Mouse (Mus musculus) intestine, embryonic 14.5 days (tissue): ENCODE data around the gene Rmnd1. TPM values are rescaled to one million over a fixed set of nuclear protein-coding genes. Genes with fewer than 3 reads are reported as not detected.

Experiments
- ATAC-seq: fragments of 200-750 bp; cut with Nextera tagmentation; replicated peaks from 2 replicates; pipeline ENCODE4 v1.8.0; 2017; ENCODE audit warnings: low read depth, moderate number of reproducible peaks, moderate TSS enrichment, moderate library complexity; ENCODE audit not compliant: low FRiP score, low TSS enrichment
- DNase-seq: peaks from one replicate; pipeline ENCODE4 v3.0.0-alpha.2; 2018; ENCODE audit warnings: low spot score
- H3K27ac ChIP-seq: fragments of 300-500 bp; sonication (generic); 2 replicates; pipeline ENCODE4 v1.5.1; 2014; ENCODE audit warnings: low read depth, mild to moderate bottlenecking, control low read depth
- H3K27me3 ChIP-seq: fragments of 300-500 bp; sonication (generic); replicated peaks from 2 replicates; pipeline ENCODE4 v1.6.1; 2014; ENCODE audit warnings: low read length, control low read depth; ENCODE audit not compliant: control insufficient read depth, insufficient read depth
- H3K36me3 ChIP-seq: fragments of 300-500 bp; sonication (generic); 2 replicates; pipeline ENCODE4 v1.6.1; 2014; ENCODE audit warnings: low read length, control low read depth; ENCODE audit not compliant: control insufficient read depth, insufficient read depth
- H3K4me1 ChIP-seq: fragments of 300-500 bp; sonication (generic); replicated peaks from 2 replicates; pipeline ENCODE4 v1.6.1; 2014; ENCODE audit warnings: low read length, control low read depth, mixed read lengths; ENCODE audit not compliant: control insufficient read depth, insufficient read depth
- H3K4me2 ChIP-seq: fragments of 300-500 bp; sonication (generic); 2 replicates; pipeline ENCODE4 v1.6.1; 2014; ENCODE audit warnings: low read length
- H3K4me3 ChIP-seq: fragments of 300-500 bp; sonication (generic); 2 replicates; pipeline ENCODE4 v1.5.1; 2014; ENCODE audit warnings: low read depth, low read length, control low read depth, mixed read lengths
- H3K9ac ChIP-seq: fragments of 300-500 bp; sonication (generic); 2 replicates; pipeline ENCODE4 v1.6.1; 2014; ENCODE audit warnings: mild to moderate bottlenecking, low read length
- H3K9me3 ChIP-seq: fragments of 300-500 bp; sonication (generic); 2 replicates; pipeline ENCODE4 v1.6.1; 2016; ENCODE audit warnings: low read length, control low read depth; ENCODE audit not compliant: control insufficient read depth
- WGBS: fragments of 180-500 bp; shearing (Covaris S2); extraction: QIAGEN DNeasy Blood & Tissue Kit; methylation state at CpG from one replicate; pipeline ENCODE4 v1.1.7; 2014; 5-methylcytosine and 5-hydroxymethylcytosine counted together
- polyA plus RNA-seq: library from polyadenylated mRNA; unstranded; fragments of >200 nt; fragmentation: Nextera tagmentation; extraction: Ambion mirVana; gene quantifications from 2 replicates; pipeline ENCODE4 v1.2.1, GENCODE M21; 2014

Rmnd1 gene
- polyA plus RNA-seq, 1 experiment from 2014 or later: 52.6 TPM

DNA sequence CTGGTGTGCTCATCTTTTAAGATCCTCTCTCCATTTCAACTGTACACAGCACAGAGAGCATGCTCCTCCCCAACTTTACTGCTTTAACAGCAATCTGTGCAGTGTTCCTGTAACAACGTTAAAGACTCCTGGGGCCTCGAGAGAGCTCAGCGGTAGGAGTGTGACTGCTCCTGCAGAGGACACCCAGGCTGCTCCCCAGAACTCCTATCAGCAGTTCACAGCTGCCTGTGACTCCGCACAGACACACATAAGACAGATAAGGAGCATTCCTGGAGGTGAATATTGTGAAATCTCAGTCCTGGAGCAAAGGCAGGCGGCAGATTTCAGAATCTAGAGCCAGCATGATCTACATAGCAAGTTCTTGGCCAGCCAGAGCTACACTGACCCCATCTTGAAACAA lies 26.7 kb downstream of the Rmnd1 start:
- H3K36me3 ChIP-seq: peaks cover 67% of the 10 kb centered on the region
- 77% methylated on average over 5 of the region's 5 CpGs for WGBS
- no peaks in the 10 kb centered on the region for H3K27me3 ChIP-seq
- no peak overlapping the region for H3K4me3 ChIP-seq
- H3K9ac ChIP-seq: no peak overlapping the region
- no peak for DNase-seq
- H3K4me1 ChIP-seq: no peaks in the 10 kb centered on the region
- no peak overlapping the region for H3K27ac ChIP-seq
- H3K9me3 ChIP-seq: no peaks in the 10 kb centered on the region
- ATAC-seq: no peak
- H3K4me2 ChIP-seq: no peak overlapping the region

DNA sequence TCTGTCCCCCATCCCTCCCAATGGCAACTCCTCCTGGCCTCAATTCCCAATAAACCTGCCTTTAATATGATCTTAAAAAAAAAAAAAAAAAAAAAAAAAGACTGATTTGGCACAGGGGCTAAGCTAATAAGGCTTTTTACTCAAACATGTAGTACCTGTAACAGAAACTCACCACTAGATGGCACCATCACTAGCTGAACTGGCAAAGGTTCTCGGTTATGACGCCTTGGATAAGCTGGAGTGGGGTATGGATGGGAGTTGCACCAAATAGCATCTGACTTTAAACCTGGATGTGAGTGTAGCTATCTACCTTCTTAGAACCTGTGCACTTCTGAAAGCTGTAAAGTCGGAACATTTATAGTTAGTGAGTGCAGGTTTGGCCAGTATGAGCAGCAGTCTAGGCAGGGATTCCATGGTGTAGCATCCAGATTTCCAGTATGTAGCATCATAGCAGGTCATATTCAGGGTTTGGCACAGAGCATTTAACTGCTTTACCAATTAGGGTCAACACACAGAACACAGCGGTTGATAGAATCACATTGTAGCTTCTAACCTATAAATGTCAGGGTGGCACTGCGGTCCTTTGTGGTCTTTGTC lies 27.2 kb downstream of the Rmnd1 start:
- Histone ChIP-seq H3K27me3 (no peaks in the 10 kb centered on the region), H3K4me2 (no peak overlapping the region), H3K4me1 (no peaks in the 10 kb centered on the region), H3K9me3 (no peaks in the 10 kb centered on the region), H3K36me3 (peaks cover 63% of the 10 kb centered on the region), H3K9ac (no peak overlapping the region), H3K27ac (no peak overlapping the region), H3K4me3 (no peak overlapping the region)
- 65% methylated on average over 5 of the region's 5 CpGs for WGBS
- ATAC-seq (0 out of 2 replicates have a peak, but pooled peaks have one; percentile 30), DNase-seq (peak; percentile 58)

DNA sequence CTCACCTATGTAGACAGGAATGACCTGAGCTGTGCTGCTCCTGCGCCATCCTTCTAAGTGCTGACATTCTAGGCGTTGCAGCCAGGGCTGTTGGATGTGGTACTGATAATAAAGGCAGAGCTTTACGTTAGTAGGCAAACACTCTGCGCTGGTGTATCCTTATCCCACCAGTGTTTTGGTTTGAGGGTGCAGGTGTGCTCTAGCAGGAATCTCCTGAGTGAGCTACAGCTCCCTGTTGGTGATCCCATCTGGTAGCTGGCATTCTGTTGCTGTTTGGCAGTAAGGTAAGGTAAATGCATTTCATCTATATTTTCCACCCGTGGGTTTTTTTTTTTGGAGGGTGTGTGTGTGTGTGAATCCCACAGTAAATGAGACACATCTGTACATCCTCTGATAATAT lies 34.1 kb downstream of the Rmnd1 start:
- 84% methylated on average over 5 of the region's 5 CpGs for WGBS
- ATAC-seq (no peak), DNase-seq (no peak)
- H3K27ac ChIP-seq: no peak overlapping the region
- no peak overlapping the region for H3K4me2 ChIP-seq
- H3K27me3 ChIP-seq: no peaks in the 10 kb centered on the region
- H3K4me1 ChIP-seq: no peaks in the 10 kb centered on the region
- H3K9ac ChIP-seq: no peak overlapping the region
- H3K36me3 ChIP-seq: peaks cover 53% of the 10 kb centered on the region
- no peak overlapping the region for H3K4me3 ChIP-seq
- no peaks in the 10 kb centered on the region for H3K9me3 ChIP-seq

DNA sequence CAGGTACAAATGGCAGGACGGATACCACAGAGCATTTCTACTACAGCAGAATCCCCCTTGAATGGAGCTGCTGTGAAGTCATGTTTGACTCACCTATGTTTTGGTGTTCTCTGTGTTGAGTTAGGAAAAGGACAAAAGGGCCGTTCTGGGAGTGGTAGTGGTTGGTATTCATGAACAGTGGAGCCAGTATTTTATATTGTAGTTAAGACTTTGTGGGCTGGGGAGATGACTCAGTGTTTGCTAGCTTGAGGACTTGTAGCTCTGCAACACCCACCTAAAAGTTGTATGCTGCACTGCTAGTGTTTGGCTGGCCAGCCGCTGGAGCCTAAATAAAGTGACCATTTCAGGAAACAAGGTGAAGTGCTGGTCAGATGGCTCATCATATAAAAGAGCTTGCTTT lies 36.9 kb downstream of the Rmnd1 start:
- Histone ChIP-seq H3K27ac (no peak overlapping the region), H3K9ac (no peak overlapping the region), H3K4me3 (no peak overlapping the region), H3K27me3 (no peaks in the 10 kb centered on the region), H3K36me3 (peaks cover 43% of the 10 kb centered on the region), H3K9me3 (no peaks in the 10 kb centered on the region), H3K4me1 (peaks cover 9% of the 10 kb centered on the region; the same call in 1 of the 2 replicates), H3K4me2 (no peak overlapping the region)
- WGBS: 88% methylated on average over 3 of the region's 3 CpGs
- DNase-seq (no peak), ATAC-seq (no peak)

DNA sequence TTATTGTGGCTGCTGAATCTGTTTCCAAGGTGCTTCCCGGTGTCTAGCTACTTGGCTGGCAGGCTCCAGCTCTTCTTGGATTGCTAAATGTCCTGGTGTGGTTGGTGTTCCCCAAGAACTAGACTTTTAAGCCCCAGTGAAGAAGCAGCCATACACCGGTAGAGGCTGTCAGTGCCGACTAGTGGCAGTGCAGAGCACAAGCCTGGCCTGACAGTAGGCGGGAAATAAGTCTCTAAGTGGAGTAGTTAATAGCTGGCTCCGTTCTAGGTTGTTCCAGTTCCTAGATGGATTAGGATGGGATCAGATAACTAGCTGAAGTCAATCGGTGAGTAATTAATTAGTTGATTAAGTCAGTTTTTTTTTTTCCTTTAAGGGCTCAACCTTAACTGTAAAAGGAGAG lies 40.3 kb downstream of the Rmnd1 start:
- peaks cover 34% of the 10 kb centered on the region for H3K36me3 ChIP-seq
- no peaks in the 10 kb centered on the region for H3K27me3 ChIP-seq
- H3K4me3 ChIP-seq: no peak overlapping the region
- no peak overlapping the region for H3K27ac ChIP-seq
- WGBS: 49% methylated on average over 6 of the region's 6 CpGs
- H3K4me1 ChIP-seq: peaks cover 25% of the 10 kb centered on the region
- no peak overlapping the region for H3K9ac ChIP-seq
- H3K9me3 ChIP-seq: no peaks in the 10 kb centered on the region
- DNase-seq (no peak), ATAC-seq (no peak)
- H3K4me2 ChIP-seq: no peak overlapping the region

DNA sequence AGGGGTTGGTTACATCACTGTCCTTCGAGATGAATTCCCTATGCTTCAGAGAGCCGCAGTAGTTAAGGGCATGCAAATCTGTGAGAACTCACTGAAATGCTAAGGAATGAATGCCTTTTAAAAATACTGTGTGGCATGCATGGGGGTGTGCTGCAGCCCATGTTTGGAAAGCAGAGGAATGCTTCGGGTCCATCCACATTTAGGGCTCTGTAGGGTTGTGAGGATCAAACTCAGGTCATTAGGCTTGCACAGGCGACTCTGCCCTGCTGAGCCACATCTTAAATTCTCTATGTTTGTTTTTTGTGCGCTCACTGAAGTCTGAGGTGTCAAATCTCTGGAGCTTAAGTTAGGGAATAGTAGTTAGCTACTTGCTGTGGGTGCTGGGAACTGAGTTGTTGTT lies 41.1 kb downstream of the Rmnd1 start:
- 54% methylated on average over 5 of the region's 5 CpGs for WGBS

DNA sequence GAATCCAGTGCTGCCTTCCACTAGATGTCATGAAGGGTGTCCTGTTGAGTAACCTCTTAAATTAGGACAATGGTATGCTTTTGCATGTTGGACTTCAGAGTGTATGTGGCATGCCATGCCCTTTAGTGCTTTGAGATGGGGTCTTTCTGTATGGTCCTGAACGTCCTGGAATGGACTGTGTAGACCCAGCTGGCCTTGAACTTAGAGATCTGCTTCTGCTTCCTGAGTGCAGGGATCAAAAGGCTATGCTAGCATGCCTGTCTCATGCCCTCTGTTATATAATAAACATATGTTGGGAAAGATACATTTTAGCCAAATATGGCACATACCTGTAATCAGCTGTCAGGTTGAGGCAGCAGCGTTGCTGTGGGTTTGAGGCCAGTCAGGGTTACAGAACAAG lies 41.6 kb downstream of the Rmnd1 start:
- WGBS: 46% methylated on average over 2 of the region's 2 CpGs
- ATAC-seq: no peak

More for the DNA sequence above, 41.1 kb downstream of the Rmnd1 start:
- no peak overlapping the region for H3K4me2 ChIP-seq
- DNase-seq (no peak), ATAC-seq (no peak)
- no peak overlapping the region for H3K4me3 ChIP-seq
- H3K9me3 ChIP-seq: no peaks in the 10 kb centered on the region
- H3K27ac ChIP-seq: no peak overlapping the region
- peaks cover 31% of the 10 kb centered on the region for H3K36me3 ChIP-seq
- no peaks in the 10 kb centered on the region for H3K27me3 ChIP-seq
- H3K4me1 ChIP-seq: peaks cover 25% of the 10 kb centered on the region
- no peak overlapping the region for H3K9ac ChIP-seq

DNA sequence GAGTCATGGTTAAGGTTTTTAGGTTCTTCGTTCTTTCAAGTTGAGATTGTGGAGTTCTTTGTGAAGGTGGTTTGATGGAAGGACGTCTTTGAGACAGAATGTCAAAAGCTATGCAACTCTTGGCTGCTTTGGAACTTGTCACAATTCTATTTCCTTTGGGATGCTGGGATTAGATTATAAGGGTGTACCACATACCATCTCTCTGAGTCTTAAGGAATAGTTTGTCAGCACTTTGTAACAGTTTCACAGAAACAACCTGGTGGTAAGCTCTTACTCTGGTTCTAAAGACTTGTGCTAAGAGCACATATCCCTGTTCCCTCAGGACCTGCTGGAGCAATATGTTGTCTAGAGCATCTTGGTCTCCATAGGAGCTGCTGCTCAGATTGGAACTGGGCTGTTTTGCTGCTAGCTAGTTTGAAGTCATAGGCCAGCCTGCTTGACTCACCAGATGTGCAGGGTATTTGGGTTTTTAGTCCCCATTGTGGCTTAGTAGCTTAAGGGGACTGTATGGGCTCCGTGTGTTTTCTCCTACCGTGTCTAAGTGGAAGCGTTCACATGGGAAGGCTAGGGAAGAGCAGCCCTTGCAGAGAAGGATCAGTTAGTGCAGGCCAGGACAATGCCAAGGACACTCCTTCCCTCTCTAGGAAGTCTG lies 42.6 kb downstream of the Rmnd1 start:
- Histone ChIP-seq H3K4me2 (peak overlapping the region; percentile 95), H3K4me1 (peaks cover 29% of the 10 kb centered on the region), H3K27me3 (no peaks in the 10 kb centered on the region), H3K27ac (no peak overlapping the region), H3K36me3 (peaks cover 18% of the 10 kb centered on the region), H3K4me3 (peak overlapping the region; percentile 95), H3K9me3 (no peaks in the 10 kb centered on the region), H3K9ac (peak overlapping the region; percentile 98)
- ATAC-seq: no peak
- DNase-seq: no peak
- 56% methylated on average over 5 of the region's 5 CpGs for WGBS

More for the DNA sequence above, 41.6 kb downstream of the Rmnd1 start:
- Histone ChIP-seq H3K4me2 (no peak overlapping the region), H3K4me3 (no peak overlapping the region), H3K9me3 (no peaks in the 10 kb centered on the region), H3K4me1 (peaks cover 25% of the 10 kb centered on the region), H3K9ac (no peak overlapping the region), H3K27me3 (no peaks in the 10 kb centered on the region), H3K27ac (no peak overlapping the region), H3K36me3 (peaks cover 26% of the 10 kb centered on the region)
- no peak for DNase-seq

DNA sequence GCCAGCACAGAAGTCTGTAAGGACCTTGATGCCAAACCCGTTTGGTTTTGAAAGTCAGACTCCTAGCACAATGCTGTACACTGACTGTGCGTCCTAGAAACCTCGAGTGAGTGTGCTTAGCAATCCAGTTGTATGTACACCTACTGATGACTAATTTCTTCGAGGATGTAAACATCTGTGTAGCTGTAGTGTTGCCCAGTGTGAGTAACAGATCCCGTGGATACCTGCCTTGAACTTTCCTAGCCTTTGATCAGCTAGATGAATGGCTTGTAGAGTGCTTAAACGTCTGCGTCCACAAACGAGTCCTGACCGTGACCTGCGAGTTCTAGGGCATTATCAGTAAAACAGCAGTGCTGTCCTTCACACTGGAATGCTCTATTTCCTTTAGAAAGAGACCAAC lies 43.2 kb downstream of the Rmnd1 start:
- Histone ChIP-seq H3K9ac (peak overlapping the region; percentile 98), H3K4me1 (peaks cover 29% of the 10 kb centered on the region), H3K9me3 (no peaks in the 10 kb centered on the region), H3K4me3 (peak overlapping the region; percentile 95), H3K4me2 (peak overlapping the region; percentile 95), H3K27ac (peak overlapping the region; percentile 98; the same call in 1 of the 2 replicates), H3K27me3 (no peaks in the 10 kb centered on the region), H3K36me3 (peaks cover 14% of the 10 kb centered on the region)
- 7% methylated on average over 10 of the region's 10 CpGs for WGBS
- DNase-seq: no peak
- ATAC-seq: no peak
